Mouse (Mus musculus): Measurements from ENCODE around the gene Ar. TPM values are rescaled to one million over a fixed set of nuclear protein-coding genes. Genes with fewer than 3 reads are reported as not detected.

Gene Ar
- polyA plus RNA-seq, 1 experiment from 2014 or later, result 0.03 TPM

- Histone ChIP-seq H3K9ac (ENCODE audit: low read depth, low read length) (no peak overlapping the region), H3K27ac (ENCODE audit: low read depth, low read length) (no peak overlapping the region)
- no peak for DNase-seq (ENCODE audit: low spot score)
These were observed 96.5 kb downstream of the Ar start for GRCm38 (mm10) chrX:98245108-98245507.

GRCm38 (mm10) chrX:98248363-98248762 is 99.8 kb downstream of the Ar start:
- no peak overlapping the region for H3K4me3 ChIP-seq (ENCODE audit: low read depth, low read length)
- H3K27ac ChIP-seq (ENCODE audit: low read depth, low read length), result no peak overlapping the region
- H3K36me3 ChIP-seq (ENCODE audit: control insufficient read depth, insufficient read depth, low read length), result no peaks in the 10 kb centered on the region
- no peaks in the 10 kb centered on the region for H3K27me3 ChIP-seq (ENCODE audit: control insufficient read depth, insufficient read depth, low read length)
- H3K9ac ChIP-seq (ENCODE audit: low read depth, low read length), result no peak overlapping the region
- no peak for DNase-seq (ENCODE audit: low spot score)
- WGBS, result 86% methylated on average over 4 of the region's 4 CpGs
- no peak for ATAC-seq (ENCODE audit: low FRiP score)
- no peaks in the 10 kb centered on the region for H3K9me3 ChIP-seq (ENCODE audit: control insufficient read depth, low read length)
- H3K4me2 ChIP-seq (replicated peaks; ENCODE audit: low read depth, low read length), result no peak overlapping the region
- H3K4me1 ChIP-seq (replicated peaks; ENCODE audit: control insufficient read depth, insufficient read depth, low read length), result no peaks in the 10 kb centered on the region

More at GRCm38 (mm10) chrX:98245108-98245507, 96.5 kb downstream of the Ar start:
- Histone ChIP-seq H3K36me3 (ENCODE audit: control insufficient read depth, insufficient read depth, low read length) (no peaks in the 10 kb centered on the region), H3K4me3 (ENCODE audit: low read depth, low read length) (no peak overlapping the region), H3K9me3 (ENCODE audit: control insufficient read depth, low read length) (no peaks in the 10 kb centered on the region), H3K4me2 (replicated peaks; ENCODE audit: low read depth, low read length) (no peak overlapping the region), H3K27me3 (ENCODE audit: control insufficient read depth, insufficient read depth, low read length) (no peaks in the 10 kb centered on the region), H3K4me1 (replicated peaks; ENCODE audit: control insufficient read depth, insufficient read depth, low read length) (no peaks in the 10 kb centered on the region)
- ATAC-seq (ENCODE audit: low FRiP score), result no peak
- 92% methylated on average over 2 of the region's 2 CpGs for WGBS

- Histone ChIP-seq H3K9me3 (ENCODE audit: control insufficient read depth, low read length) (no peaks in the 10 kb centered on the region), H3K4me1 (replicated peaks; ENCODE audit: control insufficient read depth, insufficient read depth, low read length) (no peaks in the 10 kb centered on the region), H3K4me3 (ENCODE audit: low read depth, low read length) (no peak overlapping the region), H3K27ac (ENCODE audit: low read depth, low read length) (no peak overlapping the region), H3K9ac (ENCODE audit: low read depth, low read length) (no peak overlapping the region), H3K27me3 (ENCODE audit: control insufficient read depth, insufficient read depth, low read length) (peaks cover 1% of the 10 kb centered on the region; the same call in 1 of the 2 replicates), H3K4me2 (replicated peaks; ENCODE audit: low read depth, low read length) (no peak overlapping the region), H3K36me3 (ENCODE audit: control insufficient read depth, insufficient read depth, low read length) (no peaks in the 10 kb centered on the region)
- 86% methylated on average over 2 of the region's 2 CpGs for WGBS
- ATAC-seq (ENCODE audit: low FRiP score), result no peak
- DNase-seq (ENCODE audit: low spot score), result no peak
These were observed 111.1 kb downstream of the Ar start for GRCm38 (mm10) chrX:98259620-98260019.

GRCm38 (mm10) chrX:98265755-98266154 is 117.2 kb downstream of the Ar start:
- Histone ChIP-seq H3K36me3 (ENCODE audit: control insufficient read depth, insufficient read depth, low read length) (no peaks in the 10 kb centered on the region), H3K9ac (ENCODE audit: low read depth, low read length) (no peak overlapping the region), H3K27me3 (ENCODE audit: control insufficient read depth, insufficient read depth, low read length) (peaks cover 2% of the 10 kb centered on the region; the same call in 1 of the 2 replicates), H3K9me3 (ENCODE audit: control insufficient read depth, low read length) (no peaks in the 10 kb centered on the region), H3K27ac (ENCODE audit: low read depth, low read length) (no peak overlapping the region), H3K4me2 (replicated peaks; ENCODE audit: low read depth, low read length) (no peak overlapping the region), H3K4me3 (ENCODE audit: low read depth, low read length) (no peak overlapping the region), H3K4me1 (replicated peaks; ENCODE audit: control insufficient read depth, insufficient read depth, low read length) (no peaks in the 10 kb centered on the region)
- WGBS, result 94% methylated on average over 2 of the region's 2 CpGs
- no peak for DNase-seq (ENCODE audit: low spot score)
- no peak for ATAC-seq (ENCODE audit: low FRiP score)

GRCm38 (mm10) chrX:98271361-98271760 is 122.8 kb downstream of the Ar start:
- Histone ChIP-seq H3K27me3 (ENCODE audit: control insufficient read depth, insufficient read depth, low read length) (no peaks in the 10 kb centered on the region), H3K9me3 (ENCODE audit: control insufficient read depth, low read length) (no peaks in the 10 kb centered on the region), H3K9ac (ENCODE audit: low read depth, low read length) (no peak overlapping the region), H3K27ac (ENCODE audit: low read depth, low read length) (no peak overlapping the region), H3K4me3 (ENCODE audit: low read depth, low read length) (no peak overlapping the region), H3K36me3 (ENCODE audit: control insufficient read depth, insufficient read depth, low read length) (no peaks in the 10 kb centered on the region), H3K4me2 (replicated peaks; ENCODE audit: low read depth, low read length) (no peak overlapping the region), H3K4me1 (replicated peaks; ENCODE audit: control insufficient read depth, insufficient read depth, low read length) (no peaks in the 10 kb centered on the region)
- ATAC-seq (ENCODE audit: low FRiP score), result no peak
- DNase-seq (ENCODE audit: low spot score), result no peak

GRCm38 (mm10) chrX:98291763-98292162 is 143.2 kb downstream of the Ar start:
- Histone ChIP-seq H3K4me2 (replicated peaks; ENCODE audit: low read depth, low read length) (no peak overlapping the region), H3K9ac (ENCODE audit: low read depth, low read length) (no peak overlapping the region), H3K4me1 (replicated peaks; ENCODE audit: control insufficient read depth, insufficient read depth, low read length) (no peaks in the 10 kb centered on the region), H3K27ac (ENCODE audit: low read depth, low read length) (no peak overlapping the region), H3K36me3 (ENCODE audit: control insufficient read depth, insufficient read depth, low read length) (no peaks in the 10 kb centered on the region), H3K9me3 (ENCODE audit: control insufficient read depth, low read length) (no peaks in the 10 kb centered on the region), H3K4me3 (ENCODE audit: low read depth, low read length) (no peak overlapping the region), H3K27me3 (ENCODE audit: control insufficient read depth, insufficient read depth, low read length) (no peaks in the 10 kb centered on the region)
- no peak for DNase-seq (ENCODE audit: low spot score)
- WGBS, result 72% methylated on average over 1 of the region's 1 CpGs
- ATAC-seq (ENCODE audit: low FRiP score), result no peak

- Histone ChIP-seq H3K9me3 (ENCODE audit: control insufficient read depth, low read length) (no peaks in the 10 kb centered on the region), H3K36me3 (ENCODE audit: control insufficient read depth, insufficient read depth, low read length) (no peaks in the 10 kb centered on the region), H3K4me2 (replicated peaks; ENCODE audit: low read depth, low read length) (no peak overlapping the region), H3K27me3 (ENCODE audit: control insufficient read depth, insufficient read depth, low read length) (no peaks in the 10 kb centered on the region), H3K27ac (ENCODE audit: low read depth, low read length) (no peak overlapping the region), H3K4me1 (replicated peaks; ENCODE audit: control insufficient read depth, insufficient read depth, low read length) (no peaks in the 10 kb centered on the region), H3K9ac (ENCODE audit: low read depth, low read length) (no peak overlapping the region), H3K4me3 (ENCODE audit: low read depth, low read length) (no peak overlapping the region)
- DNase-seq (ENCODE audit: low spot score) (peak; percentile 1), ATAC-seq (ENCODE audit: low FRiP score) (peak; percentile 77)
- 33% methylated on average over 4 of the region's 4 CpGs for WGBS
These were observed 152.1 kb downstream of the Ar start for GRCm38 (mm10) chrX:98300685-98301084.

GRCm38 (mm10) chrX:98301924-98302323 is 153.4 kb downstream of the Ar start:
- no peak overlapping the region for H3K4me3 ChIP-seq (ENCODE audit: low read depth, low read length)
- WGBS, result 71% methylated on average over 2 of the region's 2 CpGs
- no peak for ATAC-seq (ENCODE audit: low FRiP score)

GRCm38 (mm10) chrX:98315961-98316360 is 167.4 kb downstream of the Ar start:
- H3K4me3 ChIP-seq (ENCODE audit: low read depth, low read length), result no peak overlapping the region
- H3K9ac ChIP-seq (ENCODE audit: low read depth, low read length), result no peak overlapping the region
- 92% methylated on average over 2 of the region's 3 CpGs for WGBS
- no peaks in the 10 kb centered on the region for H3K9me3 ChIP-seq (ENCODE audit: control insufficient read depth, low read length)
- H3K27me3 ChIP-seq (ENCODE audit: control insufficient read depth, insufficient read depth, low read length), result no peaks in the 10 kb centered on the region
- DNase-seq (ENCODE audit: low spot score) (no peak), ATAC-seq (ENCODE audit: low FRiP score) (no peak)
- no peaks in the 10 kb centered on the region for H3K4me1 ChIP-seq (replicated peaks; ENCODE audit: control insufficient read depth, insufficient read depth, low read length)
- H3K4me2 ChIP-seq (replicated peaks; ENCODE audit: low read depth, low read length), result no peak overlapping the region
- H3K36me3 ChIP-seq (ENCODE audit: control insufficient read depth, insufficient read depth, low read length), result no peaks in the 10 kb centered on the region
- H3K27ac ChIP-seq (ENCODE audit: low read depth, low read length), result no peak overlapping the region

More at GRCm38 (mm10) chrX:98301924-98302323, 153.4 kb downstream of the Ar start:
- H3K4me2 ChIP-seq (replicated peaks; ENCODE audit: low read depth, low read length), result no peak overlapping the region
- H3K36me3 ChIP-seq (ENCODE audit: control insufficient read depth, insufficient read depth, low read length), result no peaks in the 10 kb centered on the region
- H3K9me3 ChIP-seq (ENCODE audit: control insufficient read depth, low read length), result no peaks in the 10 kb centered on the region
- H3K27me3 ChIP-seq (ENCODE audit: control insufficient read depth, insufficient read depth, low read length), result no peaks in the 10 kb centered on the region
- no peak overlapping the region for H3K27ac ChIP-seq (ENCODE audit: low read depth, low read length)
- no peaks in the 10 kb centered on the region for H3K4me1 ChIP-seq (replicated peaks; ENCODE audit: control insufficient read depth, insufficient read depth, low read length)
- DNase-seq (ENCODE audit: low spot score), result no peak
- no peak overlapping the region for H3K9ac ChIP-seq (ENCODE audit: low read depth, low read length)

All from hindbrain, embryonic 11.5 days (tissue).